Mouse (Mus musculus): ENCODE measurements around the gene Tmem91. TPM values are rescaled to one million over a fixed set of nuclear protein-coding genes. Genes with fewer than 3 reads are reported as not detected.
A peak's percentile ranks its signal among the peaks of the same experiment; 100 is the strongest.

The Tmem91 gene
- polyA plus RNA-seq, 1 experiment: 0.48 TPM

GRCm38 (mm10) chr7:25686680-25687531 is 11.9 kb upstream of the Tmem91 start, which contains the start of gene Tgfb1:
TSS of gene Tgfb1 (plus strand) at chr7:25687002.
- Histone ChIP-seq H3K36me3 (ENCODE audit: control insufficient read depth, insufficient read depth, low read length) (no peaks in the 10 kb centered on the region), H3K27me3 (replicated peaks; ENCODE audit: control insufficient read depth, insufficient read depth, low read length) (no peaks in the 10 kb centered on the region), H3K27ac (ENCODE audit: insufficient read depth, low read depth, low read length) (peak within 1 kb of the TSS; percentile 51), H3K4me3 (ENCODE audit: insufficient read depth, low read depth, low read length) (peak within 1 kb of the TSS; percentile 84), H3K4me1 (ENCODE audit: control insufficient read depth, insufficient read depth, low read length) (peaks cover 7% of the 10 kb centered on the region; the same call in 1 of the 2 replicates)
- WGBS: under 1% methylated on average over 51 of the region's 69 CpGs
- DNase-seq: peak; percentile 83
- TF ChIP-seq POLR2A (IDR thresholded peaks at IDR 0.05; ENCODE audit: low read depth, low read length) (no peak), CTCF (conservative IDR thresholded peaks at IDR 0.05; ENCODE audit: insufficient read depth, insufficient read length, low read depth, low read length) (peak; percentile 50)

GRCm38 (mm10) chr7:25685926-25686470 is 11.0 kb upstream of the Tmem91 start:
- Histone ChIP-seq H3K27me3 (replicated peaks; ENCODE audit: control insufficient read depth, insufficient read depth, low read length) (no peaks in the 10 kb centered on the region), H3K27ac (ENCODE audit: insufficient read depth, low read depth, low read length) (no peak overlapping the region), H3K4me1 (ENCODE audit: control insufficient read depth, insufficient read depth, low read length) (peaks cover 12% of the 10 kb centered on the region; the same call in 1 of the 2 replicates), H3K36me3 (ENCODE audit: control insufficient read depth, insufficient read depth, low read length) (no peaks in the 10 kb centered on the region), H3K4me3 (ENCODE audit: insufficient read depth, low read depth, low read length) (peak overlapping the region; percentile 84; the same call in 1 of the 2 replicates)
- DNase-seq: no peak
- no peak for TF ChIP-seq POLR2A (IDR thresholded peaks at IDR 0.05; ENCODE audit: low read depth, low read length)
- no peak for TF ChIP-seq CTCF (conservative IDR thresholded peaks at IDR 0.05; ENCODE audit: insufficient read depth, insufficient read length, low read depth, low read length)
- 75% methylated on average over 21 of the region's 21 CpGs for WGBS

- TF ChIP-seq CTCF (conservative IDR thresholded peaks at IDR 0.05; ENCODE audit: insufficient read depth, insufficient read length, low read depth, low read length) (no peak), POLR2A (IDR thresholded peaks at IDR 0.05; ENCODE audit: low read depth, low read length) (no peak)
- H3K27me3 ChIP-seq (replicated peaks; ENCODE audit: control insufficient read depth, insufficient read depth, low read length): no peaks in the 10 kb centered on the region
- no peak overlapping the region for H3K4me3 ChIP-seq (ENCODE audit: insufficient read depth, low read depth, low read length)
- WGBS: 91% methylated on average over 6 of the region's 6 CpGs
- H3K27ac ChIP-seq (ENCODE audit: insufficient read depth, low read depth, low read length): no peak overlapping the region
- no peak for DNase-seq
- H3K36me3 ChIP-seq (ENCODE audit: control insufficient read depth, insufficient read depth, low read length): no peaks in the 10 kb centered on the region
- H3K4me1 ChIP-seq (ENCODE audit: control insufficient read depth, insufficient read depth, low read length): peaks cover 12% of the 10 kb centered on the region; the same call in 1 of the 2 replicates
These were observed 9.7 kb upstream of the Tmem91 start for GRCm38 (mm10) chr7:25684659-25685058.

GRCm38 (mm10) chr7:25683474-25684180 is 8.7 kb upstream of the Tmem91 start:
- DNase-seq: peak; percentile 56
- Histone ChIP-seq H3K27me3 (replicated peaks; ENCODE audit: control insufficient read depth, insufficient read depth, low read length) (no peaks in the 10 kb centered on the region), H3K4me1 (ENCODE audit: control insufficient read depth, insufficient read depth, low read length) (peaks cover 12% of the 10 kb centered on the region; the same call in 1 of the 2 replicates), H3K36me3 (ENCODE audit: control insufficient read depth, insufficient read depth, low read length) (no peaks in the 10 kb centered on the region), H3K4me3 (ENCODE audit: insufficient read depth, low read depth, low read length) (no peak overlapping the region), H3K27ac (ENCODE audit: insufficient read depth, low read depth, low read length) (peak overlapping the region; percentile 32; the same call in 1 of the 2 replicates)
- 65% methylated on average over 7 of the region's 7 CpGs for WGBS
- TF ChIP-seq CTCF (conservative IDR thresholded peaks at IDR 0.05; ENCODE audit: insufficient read depth, insufficient read length, low read depth, low read length) (no peak), POLR2A (IDR thresholded peaks at IDR 0.05; ENCODE audit: low read depth, low read length) (no peak)

- Histone ChIP-seq H3K27ac (ENCODE audit: insufficient read depth, low read depth, low read length) (no peak overlapping the region), H3K4me3 (ENCODE audit: insufficient read depth, low read depth, low read length) (no peak overlapping the region), H3K27me3 (replicated peaks; ENCODE audit: control insufficient read depth, insufficient read depth, low read length) (no peaks in the 10 kb centered on the region), H3K4me1 (ENCODE audit: control insufficient read depth, insufficient read depth, low read length) (peaks cover 12% of the 10 kb centered on the region; the same call in 1 of the 2 replicates), H3K36me3 (ENCODE audit: control insufficient read depth, insufficient read depth, low read length) (no peaks in the 10 kb centered on the region)
- 47% methylated on average over 15 of the region's 15 CpGs for WGBS
- TF ChIP-seq CTCF (conservative IDR thresholded peaks at IDR 0.05; ENCODE audit: insufficient read depth, insufficient read length, low read depth, low read length): no peak
- no peak for TF ChIP-seq POLR2A (IDR thresholded peaks at IDR 0.05; ENCODE audit: low read depth, low read length)
- DNase-seq: no peak
These were observed 6.6 kb upstream of the Tmem91 start for GRCm38 (mm10) chr7:25681341-25682231.

GRCm38 (mm10) chr7:25680514-25681258 is 5.7 kb upstream of the Tmem91 start, which contains the start of gene B9d2:
TSS of gene B9d2 (plus strand) at chr7:25680780.
- no peaks in the 10 kb centered on the region for H3K36me3 ChIP-seq (ENCODE audit: control insufficient read depth, insufficient read depth, low read length)
- no peaks in the 10 kb centered on the region for H3K27me3 ChIP-seq (replicated peaks; ENCODE audit: control insufficient read depth, insufficient read depth, low read length)
- peak within 1 kb of the TSS; percentile 80 for H3K4me3 ChIP-seq (ENCODE audit: insufficient read depth, low read depth, low read length)
- peaks cover 4% of the 10 kb centered on the region; the same call in 1 of the 2 replicates for H3K4me1 ChIP-seq (ENCODE audit: control insufficient read depth, insufficient read depth, low read length)
- DNase-seq: peak; percentile 98
- H3K27ac ChIP-seq (ENCODE audit: insufficient read depth, low read depth, low read length): peak within 1 kb of the TSS; percentile 88
- TF ChIP-seq POLR2A (IDR thresholded peaks at IDR 0.05; ENCODE audit: low read depth, low read length) (peak; percentile 34), CTCF (conservative IDR thresholded peaks at IDR 0.05; ENCODE audit: insufficient read depth, insufficient read length, low read depth, low read length) (no peak)
- WGBS: under 1% methylated on average over 46 of the region's 46 CpGs
